Mouse (Mus musculus) liver, embryonic 11.5 days (tissue): ENCODE measurements around the gene Krt7. TPM values are rescaled to one million over a fixed set of nuclear protein-coding genes. Genes with fewer than 3 reads are reported as not detected.
A peak's percentile ranks its signal among the peaks of the same experiment; 100 is the strongest.

Experiments
- ATAC-seq: fragments of 200-750 bp; cut with Nextera tagmentation; replicated peaks from 2 replicates; pipeline ENCODE4 v1.8.0; 2017; ENCODE audit warnings: moderate number of reproducible peaks, mild to moderate bottlenecking, moderate TSS enrichment, moderate library complexity; ENCODE audit not compliant: low FRiP score
- DNase-seq: peaks from one replicate; pipeline ENCODE4 v3.0.0-alpha.2; 2017; ENCODE audit warnings: low spot score
- H3K27ac ChIP-seq: fragments of 300-500 bp; sonication (generic); 2 replicates; pipeline ENCODE4 v1.5.1; 2014; ENCODE audit warnings: mild to moderate bottlenecking, low read depth, low read length, control low read depth
- H3K27me3 ChIP-seq: fragments of 300-500 bp; sonication (generic); replicated peaks from 2 replicates; pipeline ENCODE4 v1.6.1; 2014; ENCODE audit warnings: low read length, mixed read lengths; ENCODE audit not compliant: control insufficient read depth, insufficient read depth
- H3K36me3 ChIP-seq: fragments of 300-500 bp; sonication (generic); 2 replicates; pipeline ENCODE4 v1.6.1; 2014; ENCODE audit warnings: mild to moderate bottlenecking, low read length, moderate library complexity, mixed read lengths; ENCODE audit not compliant: control insufficient read depth, insufficient read depth
- H3K4me1 ChIP-seq: fragments of 300-500 bp; sonication (generic); replicated peaks from 2 replicates; pipeline ENCODE4 v1.6.1; 2014; ENCODE audit warnings: low read length, mixed read lengths; ENCODE audit not compliant: control insufficient read depth, insufficient read depth
- H3K4me2 ChIP-seq: fragments of 300-500 bp; sonication (generic); 2 replicates; pipeline ENCODE4 v1.6.1; 2014; ENCODE audit warnings: mild to moderate bottlenecking, control low read depth, moderate library complexity
- H3K4me3 ChIP-seq: fragments of 300-500 bp; sonication (generic); 2 replicates; pipeline ENCODE4 v1.5.1; 2014; ENCODE audit warnings: low read depth, low read length, control low read depth
- H3K9ac ChIP-seq: fragments of 300-500 bp; sonication (generic); 2 replicates; pipeline ENCODE4 v1.6.1; 2014; ENCODE audit warnings: low read depth, low read length, control low read depth
- H3K9me3 ChIP-seq: fragments of 300-500 bp; sonication (generic); 2 replicates; pipeline ENCODE4 v1.6.1; 2016; ENCODE audit warnings: low read length, inconsistent platforms, mixed read lengths; ENCODE audit not compliant: control insufficient read depth
- WGBS: fragments of 180-500 bp; shearing (Covaris S2); extraction: QIAGEN DNeasy Blood & Tissue Kit; methylation state at CpG from one replicate; pipeline ENCODE4 v1.1.7; 2014; 5-methylcytosine and 5-hydroxymethylcytosine counted together
- microRNA counts: library from miRNA; unstranded; fragments of <30 nt; microRNA quantifications from one replicate; lab custom pipeline; 2015
- microRNA-seq: library from miRNA; unstranded; fragments of <30 nt; microRNA quantifications from one replicate; pipeline ENCODE4, GENCODE M21; 2017; ENCODE audit warnings: borderline number of aligned reads
- polyA plus RNA-seq: library from polyadenylated mRNA; unstranded; fragments of >200 nt; fragmentation: Nextera tagmentation; extraction: Ambion mirVana; gene quantifications from 2 replicates; pipeline ENCODE4 v1.2.1, GENCODE M21; 2014

Krt7 gene
- polyA plus RNA-seq, 1 experiment from 2014 or later, result 13.3 TPM

GRCm38 (mm10) chr15:101469093-101469492, 58.2 kb downstream of the Krt7 start:
- no peak for ATAC-seq
- Histone ChIP-seq H3K36me3 (no peaks in the 10 kb centered on the region), H3K27me3 (no peaks in the 10 kb centered on the region), H3K27ac (no peak overlapping the region), H3K4me1 (no peaks in the 10 kb centered on the region), H3K4me2 (no peak overlapping the region), H3K9me3 (no peaks in the 10 kb centered on the region), H3K4me3 (no peak overlapping the region), H3K9ac (no peak overlapping the region)
- 66% methylated on average over 4 of the region's 4 CpGs for WGBS
- no peak for DNase-seq

- Histone ChIP-seq H3K9me3 (no peaks in the 10 kb centered on the region), H3K4me3 (no peak within 1 kb of the TSS), H3K36me3 (no peaks in the 10 kb centered on the region), H3K4me2 (no peak within 1 kb of the TSS), H3K9ac (no peak within 1 kb of the TSS), H3K27ac (no peak within 1 kb of the TSS), H3K4me1 (no peaks in the 10 kb centered on the region), H3K27me3 (0 out of 2 replicates have a peak, but pooled peaks cover 4% of the 10 kb centered on the region)
- DNase-seq (peak; percentile 48), ATAC-seq (no peak)
- 23% methylated on average over 10 of the region's 10 CpGs for whole genome bisulfite sequencing
Measured at GRCm38 (mm10) chr15:101472952-101473528, 62.2 kb downstream of the Krt7 start, which contains the start of gene Krt86. Krt86 (plus strand) TSS chr15:101473478.

GRCm38 (mm10) chr15:101479007-101479665, 68.3 kb downstream of the Krt7 start:
- Histone ChIP-seq H3K36me3 (no peaks in the 10 kb centered on the region), H3K4me3 (peak overlapping the region; percentile 8), H3K27ac (no peak overlapping the region), H3K9ac (no peak overlapping the region), H3K9me3 (no peaks in the 10 kb centered on the region), H3K4me2 (peak overlapping the region; percentile 46), H3K27me3 (peaks cover 21% of the 10 kb centered on the region), H3K4me1 (no peaks in the 10 kb centered on the region)
- peak; percentile 38 for DNase-seq
- ATAC-seq, result no peak
- 12% methylated on average over 31 of the region's 31 CpGs for WGBS

- H3K36me3 ChIP-seq, result no peaks in the 10 kb centered on the region
- H3K27me3 ChIP-seq, result peaks cover 21% of the 10 kb centered on the region
- H3K9ac ChIP-seq, result no peak overlapping the region
- no peak overlapping the region; the same call in 1 of the 2 replicates for H3K4me3 ChIP-seq
- DNase-seq (no peak), ATAC-seq (no peak)
- 35% methylated on average over 11 of the region's 11 CpGs for WGBS
- H3K27ac ChIP-seq, result no peak overlapping the region
- H3K9me3 ChIP-seq, result no peaks in the 10 kb centered on the region
- no peaks in the 10 kb centered on the region for H3K4me1 ChIP-seq
- H3K4me2 ChIP-seq, result peak overlapping the region; percentile 46
Measured at GRCm38 (mm10) chr15:101479666-101480060, 68.8 kb downstream of the Krt7 start.

MicroRNA genes within 50 kb of the gene (microRNA counts, 519-probe panel; counts per million panel counts)
- microRNA mmu-miR-1941-3p (lab: Ali Mortazavi, UCI) (not detected), microRNA mmu-miR-1941-5p (lab: Ali Mortazavi, UCI) (not detected)

Small RNAs within 50 kb of the gene (microRNA-seq; reads per million reads assigned to microRNA genes)
- not detected for gene Mir1941

Other genes with a start within 250 kb of the Krt7 start
- 4.2 and 4.4 TPM in 2 replicates for gene Acvr1b, start 237.0 kb upstream of the Krt7 start, polyA plus RNA-seq
- gene Grasp, start 186.9 kb upstream of the Krt7 start, polyA plus RNA-seq, result 1.5 and 1.7 TPM in 2 replicates
- 1.8 and 2.4 TPM in 2 replicates for gene Nr4a1, start 156.8 kb upstream of the Krt7 start, polyA plus RNA-seq
- 52.6 and 54.9 TPM in 2 replicates for gene Atg101, start 126.8 kb upstream of the Krt7 start, polyA plus RNA-seq
- gene 6030408B16Rik, start 117.8 kb upstream of the Krt7 start, polyA plus RNA-seq, result 0.58 and 0.94 TPM in 2 replicates
- gene Krt80, start 40.9 kb upstream of the Krt7 start, polyA plus RNA-seq, result 0.23 TPM in 1 of 2 replicates, not detected in the other
- gene Krt87, start 27.8 kb downstream of the Krt7 start, polyA plus RNA-seq, result not detected in 2 replicates
- gene Krt88, start 36.7 kb downstream of the Krt7 start, polyA plus RNA-seq, result not detected in 2 replicates
- gene Krt81, start 52.7 kb downstream of the Krt7 start, polyA plus RNA-seq, result not detected in 2 replicates
- gene Krt86, start 62.4 kb downstream of the Krt7 start, polyA plus RNA-seq, result not detected in 2 replicates
- not detected in 2 replicates for gene Krt83, start 80.5 kb downstream of the Krt7 start, polyA plus RNA-seq
- not detected in 2 replicates for gene Gm49425, start 106.2 kb downstream of the Krt7 start, polyA plus RNA-seq
- not detected in 2 replicates for gene Krt84, start 121.8 kb downstream of the Krt7 start, polyA plus RNA-seq
- not detected in 2 replicates for gene Krt82, start 139.6 kb downstream of the Krt7 start, polyA plus RNA-seq
- gene Krt90, start 151.9 kb downstream of the Krt7 start, polyA plus RNA-seq, result 0.06 and 0.08 TPM in 2 replicates
- not detected in 2 replicates for gene Krt75, start 162.9 kb downstream of the Krt7 start, polyA plus RNA-seq
- not detected in 2 replicates for gene Gm5414, start 217.1 kb downstream of the Krt7 start, polyA plus RNA-seq
- gene Gm5478, start 236.3 kb downstream of the Krt7 start, polyA plus RNA-seq, result not detected in 2 replicates